Mouse (Mus musculus): Measurements from ENCODE around the gene Ankrd53. TPM values are rescaled to one million over a fixed set of nuclear protein-coding genes. Genes with fewer than 3 reads are reported as not detected.
A peak's percentile ranks its signal among the peaks of the same experiment; 100 is the strongest.

The Ankrd53 gene
- polyA plus RNA-seq, 2 experiments = 0.08 TPM; not detected in 1

GRCm38 (mm10) chr6:83796686-83797085, 34.2 kb downstream of the Ankrd53 start:
- TF ChIP-seq EP300 (IDR thresholded peaks at IDR 0.05; ENCODE audit: low read depth) = no peak
- Histone ChIP-seq H3K36me3 (replicated peaks; ENCODE audit: control insufficient read depth, insufficient read depth, low read depth) (no peaks in the 10 kb centered on the region), H3K9me3 (ENCODE audit: control insufficient read depth, low read length) (no peaks in the 10 kb centered on the region), H3K27me3 (ENCODE audit: control insufficient read depth, insufficient read depth, low read length) (no peaks in the 10 kb centered on the region), H3K27ac (no peak overlapping the region), H3K9ac (replicated peaks) (no peak overlapping the region), H3K4me2 (ENCODE audit: low read depth) (no peak overlapping the region), H3K4me1 (replicated peaks; ENCODE audit: control insufficient read depth in 2 of 2, insufficient read depth in 2 of 2, low read length in 1 of 2) (peaks cover 10 to 12% of the 10 kb centered on the region in 2 experiments), H3K4me3 (ENCODE audit: insufficient read depth in 1 of 2, low read depth in 2 of 2, low read length in 2 of 2) (no peak overlapping the region)
- no peak for DNase-seq (ENCODE audit: low read depth in 3 of 3, low spot score in 3 of 3)
- ATAC-seq (ENCODE audit: insufficient read depth) = no peak
- WGBS (ENCODE audit: insufficient replicate concordance) = 54% methylated on average over 3 of the region's 3 CpGs

GRCm38 (mm10) chr6:83802033-83802432, 39.6 kb downstream of the Ankrd53 start:
- DNase-seq (ENCODE audit: low read depth in 3 of 3, low spot score in 3 of 3) (no peak), ATAC-seq (ENCODE audit: insufficient read depth) (no peak)
- TF ChIP-seq EP300 (IDR thresholded peaks at IDR 0.05; ENCODE audit: low read depth) = no peak
- Histone ChIP-seq H3K27me3 (ENCODE audit: control insufficient read depth, insufficient read depth, low read length) (no peaks in the 10 kb centered on the region), H3K36me3 (replicated peaks; ENCODE audit: control insufficient read depth, insufficient read depth, low read depth) (no peaks in the 10 kb centered on the region), H3K4me1 (replicated peaks; ENCODE audit: control insufficient read depth in 2 of 2, insufficient read depth in 2 of 2, low read length in 1 of 2) (no peaks in the 10 kb centered on the region), H3K9me3 (ENCODE audit: control insufficient read depth, low read length) (no peaks in the 10 kb centered on the region), H3K9ac (replicated peaks) (no peak overlapping the region), H3K4me2 (ENCODE audit: low read depth) (no peak overlapping the region), H3K4me3 (ENCODE audit: insufficient read depth in 1 of 2, low read depth in 2 of 2, low read length in 2 of 2) (no peak overlapping the region), H3K27ac (no peak overlapping the region)
- 71% methylated on average over 5 of the region's 5 CpGs for WGBS (ENCODE audit: insufficient replicate concordance)

GRCm38 (mm10) chr6:83802846-83803245, 40.4 kb downstream of the Ankrd53 start:
- Histone ChIP-seq H3K4me3 (ENCODE audit: insufficient read depth in 1 of 2, low read depth in 2 of 2, low read length in 2 of 2) (no peak overlapping the region), H3K27me3 (ENCODE audit: control insufficient read depth, insufficient read depth, low read length) (no peaks in the 10 kb centered on the region), H3K36me3 (replicated peaks; ENCODE audit: control insufficient read depth, insufficient read depth, low read depth) (no peaks in the 10 kb centered on the region), H3K4me2 (ENCODE audit: low read depth) (no peak overlapping the region), H3K9me3 (ENCODE audit: control insufficient read depth, low read length) (no peaks in the 10 kb centered on the region), H3K9ac (replicated peaks) (no peak overlapping the region), H3K4me1 (replicated peaks; ENCODE audit: control insufficient read depth in 2 of 2, insufficient read depth in 2 of 2, low read length in 1 of 2) (no peaks in the 10 kb centered on the region), H3K27ac (no peak overlapping the region)
- WGBS (ENCODE audit: insufficient replicate concordance) = 78% methylated on average over 3 of the region's 3 CpGs
- TF ChIP-seq EP300 (IDR thresholded peaks at IDR 0.05; ENCODE audit: low read depth) (no peak), CTCF (IDR thresholded peaks at IDR 0.05; ENCODE audit: low read depth) (no peak)
- ATAC-seq (ENCODE audit: insufficient read depth) = no peak
- no peak for DNase-seq (ENCODE audit: low read depth in 3 of 3, low spot score in 3 of 3)

- Histone ChIP-seq H3K4me2 (ENCODE audit: low read depth) (no peak overlapping the region), H3K27ac (no peak overlapping the region), H3K36me3 (replicated peaks; ENCODE audit: control insufficient read depth, insufficient read depth, low read depth) (no peaks in the 10 kb centered on the region), H3K27me3 (ENCODE audit: control insufficient read depth, insufficient read depth, low read length) (no peaks in the 10 kb centered on the region), H3K4me1 (replicated peaks; ENCODE audit: control insufficient read depth in 2 of 2, insufficient read depth in 2 of 2, low read length in 1 of 2) (no peaks in the 10 kb centered on the region), H3K9me3 (ENCODE audit: control insufficient read depth, low read length) (no peaks in the 10 kb centered on the region), H3K4me3 (ENCODE audit: insufficient read depth in 1 of 2, low read depth in 2 of 2, low read length in 2 of 2) (no peak overlapping the region), H3K9ac (replicated peaks) (no peak overlapping the region)
- WGBS (ENCODE audit: insufficient replicate concordance) = 67% methylated on average over 3 of the region's 3 CpGs
- ATAC-seq (ENCODE audit: insufficient read depth) (no peak), DNase-seq (ENCODE audit: low read depth in 3 of 3, low spot score in 3 of 3) (no peak)
- TF ChIP-seq CTCF (IDR thresholded peaks at IDR 0.05; ENCODE audit: low read depth) = 0 out of 2 replicates have a peak, but pooled peaks have one; percentile 4
- no peak for TF ChIP-seq EP300 (IDR thresholded peaks at IDR 0.05; ENCODE audit: low read depth)
Observed at GRCm38 (mm10) chr6:83815801-83816200, 53.4 kb downstream of the Ankrd53 start.

Other genes with a start within 250 kb of the Ankrd53 start
- 2.3 and 2.7 TPM in 2 replicates for gene Actg2, start 226.4 kb upstream of the Ankrd53 start, polyA plus RNA-seq (2012; rRNA removed)
- 1.4 and 2.4 TPM in 2 replicates for gene Actg2, start 226.4 kb upstream of the Ankrd53 start, polyA plus RNA-seq (2014; fragmentation: Nextera tagmentation; extraction: Ambion mirVana)
- 5.1 and 6.2 TPM in 2 replicates for gene Stambp, start 189.9 kb upstream of the Ankrd53 start, polyA plus RNA-seq (2012; rRNA removed)
- gene Stambp, start 189.9 kb upstream of the Ankrd53 start, polyA plus RNA-seq (2014; fragmentation: Nextera tagmentation; extraction: Ambion mirVana) = 9.9 and 10.1 TPM in 2 replicates
- 3.3 and 3.9 TPM in 2 replicates for gene Clec4f, start 106.5 kb upstream of the Ankrd53 start, polyA plus RNA-seq (2012; rRNA removed)
- gene Clec4f, start 106.5 kb upstream of the Ankrd53 start, polyA plus RNA-seq (2014; fragmentation: Nextera tagmentation; extraction: Ambion mirVana) = 4.1 and 5.3 TPM in 2 replicates
- 0.08 and 0.17 TPM in 2 replicates for gene Cd207, start 84.8 kb upstream of the Ankrd53 start, polyA plus RNA-seq (2012; rRNA removed)
- 0.33 and 0.53 TPM in 2 replicates for gene Cd207, start 84.8 kb upstream of the Ankrd53 start, polyA plus RNA-seq (2014; fragmentation: Nextera tagmentation; extraction: Ambion mirVana)
- not detected in 2 replicates for gene Vax2, start 51.4 kb upstream of the Ankrd53 start, polyA plus RNA-seq (2012; rRNA removed)
- not detected in 2 replicates for gene Vax2, start 51.4 kb upstream of the Ankrd53 start, polyA plus RNA-seq (2014; fragmentation: Nextera tagmentation; extraction: Ambion mirVana)
- 0.02 TPM in 1 of 2 replicates, not detected in the other for gene Atp6v1b1, start 19.7 kb upstream of the Ankrd53 start, polyA plus RNA-seq (2012; rRNA removed)
- not detected in 2 replicates for gene Atp6v1b1, start 19.7 kb upstream of the Ankrd53 start, polyA plus RNA-seq (2014; fragmentation: Nextera tagmentation; extraction: Ambion mirVana)
- 21.6 and 26.5 TPM in 2 replicates for gene Tex261, start 13.2 kb downstream of the Ankrd53 start, polyA plus RNA-seq (2012; rRNA removed)
- gene Tex261, start 13.2 kb downstream of the Ankrd53 start, polyA plus RNA-seq (2014; fragmentation: Nextera tagmentation; extraction: Ambion mirVana) = 42.6 and 44.2 TPM in 2 replicates
- gene Nagk, start 32.3 kb downstream of the Ankrd53 start, polyA plus RNA-seq (2012; rRNA removed) = 5.4 and 6.0 TPM in 2 replicates
- 13.9 and 15.6 TPM in 2 replicates for gene Nagk, start 32.3 kb downstream of the Ankrd53 start, polyA plus RNA-seq (2014; fragmentation: Nextera tagmentation; extraction: Ambion mirVana)
- 4.0 and 5.6 TPM in 2 replicates for gene Paip2b, start 69.1 kb downstream of the Ankrd53 start, polyA plus RNA-seq (2012; rRNA removed)
- 2.5 and 3.5 TPM in 2 replicates for gene Paip2b, start 69.1 kb downstream of the Ankrd53 start, polyA plus RNA-seq (2014; fragmentation: Nextera tagmentation; extraction: Ambion mirVana)
- 7.4 and 14.0 TPM in 2 replicates for gene Zfp638, start 104.5 kb downstream of the Ankrd53 start, polyA plus RNA-seq (2012; rRNA removed)
- 18.6 and 19.3 TPM in 2 replicates for gene Zfp638, start 104.5 kb downstream of the Ankrd53 start, polyA plus RNA-seq (2014; fragmentation: Nextera tagmentation; extraction: Ambion mirVana)
- gene Dysf, start 245.9 kb downstream of the Ankrd53 start, polyA plus RNA-seq (2012; rRNA removed) = 1.5 and 1.9 TPM in 2 replicates
- 1.2 and 1.6 TPM in 2 replicates for gene Dysf, start 245.9 kb downstream of the Ankrd53 start, polyA plus RNA-seq (2014; fragmentation: Nextera tagmentation; extraction: Ambion mirVana)